ENCODE assay signal across 8 mouse cellular contexts in genomic region chr12:84417605-84417922, GRCm38 (mm10). TPM values are rescaled to one million over a fixed set of nuclear protein-coding genes. Genes with fewer than 3 reads are reported as not detected.
DNase-seq lines count a peak whose midpoint lies in the region; ATAC-seq and TF ChIP-seq lines count a peak whose summit lies in the region.

No protein-coding gene starts in this region.

- H3K4me1 ChIP-seq in heart, embryonic 10.5 days = 0 out of 2 replicates have a peak, but pooled peaks cover 2% of the 10 kb centered on the region
- H3K4me1 ChIP-seq in E14TG2a.4 (replicated peaks; ENCODE audit: low read depth, low read length) = peaks cover 8% of the 10 kb centered on the region
- H3K4me1 ChIP-seq in forebrain, embryonic 16.5 days (replicated peaks; ENCODE audit: control insufficient read depth, insufficient read depth, low read length) = peaks cover 8% of the 10 kb centered on the region
- peaks cover 9% of the 10 kb centered on the region for H3K4me1 ChIP-seq in liver, embryonic 15.5 days (replicated peaks)

- 35% methylated on average over 18 of the region's 18 CpGs for WGBS in heart, embryonic 10.5 days
- WGBS in forebrain, embryonic 16.5 days = 40% methylated on average over 18 of the region's 18 CpGs
- WGBS in liver, embryonic 15.5 days (ENCODE audit: insufficient replicate concordance) = 34% methylated on average over 18 of the region's 18 CpGs

- H3K9me3 ChIP-seq in heart, embryonic 10.5 days = no peaks in the 10 kb centered on the region
- no peaks in the 10 kb centered on the region for H3K9me3 ChIP-seq in E14TG2a.4 (ENCODE audit: low read length)
- 0 out of 2 replicates have a peak, but pooled peaks cover 3% of the 10 kb centered on the region for H3K9me3 ChIP-seq in forebrain, embryonic 16.5 days (ENCODE audit: control insufficient read depth, low read length)
- no peaks in the 10 kb centered on the region for H3K9me3 ChIP-seq in liver, embryonic 15.5 days (replicated peaks)

- peak overlapping the region; percentile 93 for H3K4me2 ChIP-seq in forebrain, embryonic 16.5 days (ENCODE audit: low read length)
- peak overlapping the region; percentile 93 for H3K4me2 ChIP-seq in liver, embryonic 15.5 days

- peaks cover 5% of the 10 kb centered on the region; the same call in 1 of the 2 replicates for H3K36me3 ChIP-seq in heart, embryonic 10.5 days
- H3K36me3 ChIP-seq in E14TG2a.4 (ENCODE audit: insufficient read depth, low read length) = no peaks in the 10 kb centered on the region
- peaks cover 2% of the 10 kb centered on the region; the same call in 1 of the 2 replicates for H3K36me3 ChIP-seq in forebrain, embryonic 16.5 days (ENCODE audit: control insufficient read depth, insufficient read depth)
- no peaks in the 10 kb centered on the region for H3K36me3 ChIP-seq in liver, embryonic 15.5 days (replicated peaks)

- no peak for DNase-seq in heart, embryonic 10.5 days (ENCODE audit: low spot score)
- DNase-seq in heart, postnatal 4 days = no peak
- no peak for DNase-seq in cerebellum, adult 18-20 months
- no peak for DNase-seq in embryo, embryonic 9.5 days (ENCODE audit: extremely low spot score)

- H3K4me3 ChIP-seq in heart, embryonic 10.5 days = peak overlapping the region; percentile 66
- peak overlapping the region; percentile 86 for H3K4me3 ChIP-seq in E14TG2a.4 (replicated peaks; ENCODE audit: low read length)
- peak overlapping the region; percentile 80 for H3K4me3 ChIP-seq in forebrain, embryonic 16.5 days (replicated peaks; ENCODE audit: low read length)
- H3K4me3 ChIP-seq in liver, embryonic 15.5 days (replicated peaks) = peak overlapping the region; percentile 77

- no peaks in the 10 kb centered on the region for H3K27me3 ChIP-seq in heart, embryonic 10.5 days (ENCODE audit: insufficient read depth, poor library complexity, severe bottlenecking)
- H3K27me3 ChIP-seq in E14TG2a.4 (ENCODE audit: insufficient read depth, low read length) = 0 out of 2 replicates have a peak, but pooled peaks cover 2% of the 10 kb centered on the region
- H3K27me3 ChIP-seq in forebrain, embryonic 16.5 days (replicated peaks; ENCODE audit: control insufficient read depth, insufficient read depth, low read length) = no peaks in the 10 kb centered on the region
- no peaks in the 10 kb centered on the region for H3K27me3 ChIP-seq in liver, embryonic 15.5 days

- peak; percentile 11; the same call in 1 of the 2 replicates for ATAC-seq in forebrain, embryonic 16.5 days
- ATAC-seq in liver, embryonic 15.5 days (ENCODE audit: insufficient read depth) = no peak
- ATAC-seq in megakaryocyte-erythroid progenitor cell, adult 5-6 weeks (replicated peaks; ENCODE audit: low FRiP score, low TSS enrichment, poor library complexity, severe bottlenecking) = no peak; the same call in 1 of the 2 replicates

- peak overlapping the region; percentile 71 for H3K9ac ChIP-seq in forebrain, embryonic 16.5 days (replicated peaks; ENCODE audit: low read depth, low read length)
- H3K9ac ChIP-seq in liver, embryonic 15.5 days = peak overlapping the region; percentile 77

- H3K27ac ChIP-seq in heart, embryonic 10.5 days = peak overlapping the region; percentile 89
- peak overlapping the region; percentile 88 for H3K27ac ChIP-seq in forebrain, embryonic 16.5 days (ENCODE audit: low read length)
- peak overlapping the region; percentile 93 for H3K27ac ChIP-seq in liver, embryonic 15.5 days (replicated peaks)

- TF ChIP-seq CTCF in E14TG2a.4 (conservative IDR thresholded peaks at IDR 0.05; ENCODE audit: low read length) = no peak

RNA-seq across cellular contexts. Expression of gene Rnf113a2, which starts 0.6 kb away (rescaled TPM):
- 20.0 and 22.0 TPM in 2 replicates for polyA plus RNA-seq in heart, embryonic 10.5 days (2016; fragmentation: Nextera tagmentation; extraction: Ambion mirVana)
- total RNA-seq in heart, postnatal 4 days (2021) = 10 to 100 TPM; 11.3 to 13.5 TPM
- 26.9 and 30.1 TPM in 2 replicates for polyA plus RNA-seq in forebrain, embryonic 16.5 days (2015; fragmentation: Nextera tagmentation; extraction: Ambion mirVana)
- 12.2 and 12.6 TPM in 2 replicates for polyA plus RNA-seq in liver, embryonic 15.5 days (2015; fragmentation: Nextera tagmentation; extraction: Ambion mirVana)
- 24.5 and 30.2 TPM in 2 replicates for total RNA-seq in megakaryocyte-erythroid progenitor cell, adult 5-6 weeks (2014; fragmentation: Nextera tagmentation)
- total RNA-seq in megakaryocyte-erythroid progenitor cell, adult 5-6 weeks (2017) = 34.9 and 35.0 TPM in 2 replicates

RNA-seq across cellular contexts. Expression of gene Bbof1, which starts 8.7 kb away (rescaled TPM):
- 0.57 and 1.1 TPM in 2 replicates for polyA plus RNA-seq in heart, embryonic 10.5 days (2016; fragmentation: Nextera tagmentation; extraction: Ambion mirVana)
- 1 to 10 TPM; 2.5 to 3.0 TPM for total RNA-seq in heart, postnatal 4 days (2021)
- 4.5 and 5.0 TPM in 2 replicates for polyA plus RNA-seq in forebrain, embryonic 16.5 days (2015; fragmentation: Nextera tagmentation; extraction: Ambion mirVana)
- 0.21 and 0.26 TPM in 2 replicates for polyA plus RNA-seq in liver, embryonic 15.5 days (2015; fragmentation: Nextera tagmentation; extraction: Ambion mirVana)
- 1.1 and 2.0 TPM in 2 replicates for total RNA-seq in megakaryocyte-erythroid progenitor cell, adult 5-6 weeks (2014; fragmentation: Nextera tagmentation)
- 4.5 and 7.6 TPM in 2 replicates for total RNA-seq in megakaryocyte-erythroid progenitor cell, adult 5-6 weeks (2017)

RNA-seq across cellular contexts. Expression of gene Entpd5, which starts 8.7 kb away (rescaled TPM):
- polyA plus RNA-seq in heart, embryonic 10.5 days (2016; fragmentation: Nextera tagmentation; extraction: Ambion mirVana) = 20.0 and 23.4 TPM in 2 replicates
- 10 to 100 TPM; 45.8 to 46.0 TPM for total RNA-seq in heart, postnatal 4 days (2021)
- 10.4 and 10.6 TPM in 2 replicates for polyA plus RNA-seq in forebrain, embryonic 16.5 days (2015; fragmentation: Nextera tagmentation; extraction: Ambion mirVana)
- 13.7 and 14.6 TPM in 2 replicates for polyA plus RNA-seq in liver, embryonic 15.5 days (2015; fragmentation: Nextera tagmentation; extraction: Ambion mirVana)
- 11.8 and 13.6 TPM in 2 replicates for total RNA-seq in megakaryocyte-erythroid progenitor cell, adult 5-6 weeks (2014; fragmentation: Nextera tagmentation)
- 14.5 and 26.4 TPM in 2 replicates for total RNA-seq in megakaryocyte-erythroid progenitor cell, adult 5-6 weeks (2017)

RNA-seq across cellular contexts. Expression of gene Aldh6a1, which starts 33.2 kb away (rescaled TPM):
- polyA plus RNA-seq in heart, embryonic 10.5 days (2016; fragmentation: Nextera tagmentation; extraction: Ambion mirVana) = 23.8 and 31.3 TPM in 2 replicates
- 10 to 100 TPM; 44.4 to 46.2 TPM for total RNA-seq in heart, postnatal 4 days (2021)
- polyA plus RNA-seq in forebrain, embryonic 16.5 days (2015; fragmentation: Nextera tagmentation; extraction: Ambion mirVana) = 33.3 and 39.9 TPM in 2 replicates
- polyA plus RNA-seq in liver, embryonic 15.5 days (2015; fragmentation: Nextera tagmentation; extraction: Ambion mirVana) = 33.7 and 38.1 TPM in 2 replicates
- total RNA-seq in megakaryocyte-erythroid progenitor cell, adult 5-6 weeks (2014; fragmentation: Nextera tagmentation) = 7.5 and 11.2 TPM in 2 replicates
- 7.0 and 11.3 TPM in 2 replicates for total RNA-seq in megakaryocyte-erythroid progenitor cell, adult 5-6 weeks (2017)

RNA-seq across cellular contexts. Expression of gene Lin52, which starts 33.7 kb away (rescaled TPM):
- polyA plus RNA-seq in heart, embryonic 10.5 days (2016; fragmentation: Nextera tagmentation; extraction: Ambion mirVana) = 17.7 and 20.5 TPM in 2 replicates
- 1 to 10 TPM; 7.2 to 7.9 TPM for total RNA-seq in heart, postnatal 4 days (2021)
- polyA plus RNA-seq in forebrain, embryonic 16.5 days (2015; fragmentation: Nextera tagmentation; extraction: Ambion mirVana) = 40.3 and 41.4 TPM in 2 replicates
- 11.9 and 13.3 TPM in 2 replicates for polyA plus RNA-seq in liver, embryonic 15.5 days (2015; fragmentation: Nextera tagmentation; extraction: Ambion mirVana)
- total RNA-seq in megakaryocyte-erythroid progenitor cell, adult 5-6 weeks (2014; fragmentation: Nextera tagmentation) = 17.0 and 20.2 TPM in 2 replicates
- total RNA-seq in megakaryocyte-erythroid progenitor cell, adult 5-6 weeks (2017) = 12.6 and 16.5 TPM in 2 replicates
